Mouse (Mus musculus): ENCODE data around the gene Ctnnbip1. TPM values are rescaled to one million over a fixed set of nuclear protein-coding genes. Genes with fewer than 3 reads are reported as not detected.

The Ctnnbip1 gene
- polyA plus RNA-seq, 1 experiment = 19.9 TPM

DNA sequence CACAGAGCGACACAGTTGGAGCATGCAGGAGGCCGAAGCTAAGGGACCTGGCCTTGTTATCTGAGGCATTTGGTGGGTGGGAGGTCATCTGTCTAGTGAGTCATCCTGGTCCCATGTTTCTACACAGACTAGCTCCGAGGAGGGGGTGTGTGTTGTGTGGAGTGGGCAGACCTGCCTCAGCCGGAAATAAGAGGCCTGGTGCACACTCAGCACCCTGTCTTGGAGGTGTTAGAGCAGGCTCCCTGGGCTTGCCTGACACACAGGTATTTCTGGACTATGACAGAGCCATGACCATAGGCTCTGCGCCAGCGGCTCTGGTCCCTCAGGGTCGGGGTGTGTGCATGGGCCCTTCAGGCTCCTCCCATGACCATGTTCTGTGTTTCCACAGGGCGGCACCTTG, 21.4 kb downstream of the Ctnnbip1 start:
- Histone ChIP-seq H3K36me3 (ENCODE audit: control insufficient read depth, insufficient read depth) (no peaks in the 10 kb centered on the region), H3K27me3 (ENCODE audit: control insufficient read depth, insufficient read depth, insufficient read length) (no peaks in the 10 kb centered on the region), H3ac (ENCODE audit: control insufficient read depth, insufficient read length) (no peak overlapping the region), H3K4me3 (no peak overlapping the region), H3K79me2 (ENCODE audit: control insufficient read depth, insufficient read depth) (no peaks in the 10 kb centered on the region), H3K4me2 (ENCODE audit: low read depth) (no peak overlapping the region)
- no peak for TF ChIP-seq CEBPB (IDR thresholded peaks at IDR 0.05; ENCODE audit: insufficient read depth, poor library complexity, severe bottlenecking)
- TF ChIP-seq MYOG (IDR thresholded peaks at IDR 0.05; ENCODE audit: control insufficient read depth in 1 of 3, insufficient read depth in 1 of 3, insufficient read length in 2 of 3, low read depth in 2 of 3) = peak in 1 of 3 experiments; percentile 26
- peak in 1 of 3 experiments; percentile 3 for TF ChIP-seq MYOD1 (IDR thresholded peaks at IDR 0.05; ENCODE audit: control insufficient read depth in 1 of 3, insufficient read length in 2 of 3, low read depth in 2 of 3)

DNA sequence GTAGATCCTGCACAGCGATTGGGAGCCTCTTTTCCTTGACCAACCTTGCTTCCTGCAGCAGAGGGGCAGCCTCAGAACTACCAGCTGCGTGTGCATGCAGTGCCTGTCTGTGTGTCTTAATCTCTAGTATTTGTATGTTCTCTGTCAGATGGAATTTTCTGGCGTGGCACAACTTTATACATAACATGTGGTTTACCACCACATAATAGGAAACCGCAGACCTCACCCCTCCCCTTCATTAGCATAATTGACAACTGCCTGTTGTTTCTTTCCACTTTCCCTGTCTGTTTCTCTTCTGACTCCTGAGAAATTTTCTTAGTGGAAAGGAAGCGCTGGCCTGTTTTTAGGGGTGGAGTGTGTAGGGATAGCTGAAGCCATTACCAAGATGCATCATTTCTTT, 23.9 kb downstream of the Ctnnbip1 start:
- H3K79me2 ChIP-seq (ENCODE audit: control insufficient read depth, insufficient read depth) = no peaks in the 10 kb centered on the region
- H3K36me3 ChIP-seq (ENCODE audit: control insufficient read depth, insufficient read depth) = no peaks in the 10 kb centered on the region
- no peak overlapping the region for H3ac ChIP-seq (ENCODE audit: control insufficient read depth, insufficient read length)
- TF ChIP-seq CEBPB (IDR thresholded peaks at IDR 0.05; ENCODE audit: insufficient read depth, poor library complexity, severe bottlenecking) = no peak
- no peak for TF ChIP-seq MYOG (IDR thresholded peaks at IDR 0.05; ENCODE audit: control insufficient read depth in 1 of 3, insufficient read depth in 1 of 3, insufficient read length in 2 of 3, low read depth in 2 of 3)
- TF ChIP-seq POLR2A (IDR thresholded peaks at IDR 0.05; ENCODE audit: insufficient read length, low read depth) = no peak
- TF ChIP-seq E2F4 (IDR thresholded peaks at IDR 0.05; ENCODE audit: insufficient read depth) = no peak
- TF ChIP-seq POLR2AphosphoS2 (IDR thresholded peaks at IDR 0.05; ENCODE audit: insufficient read length, low read depth) = no peak
- TF ChIP-seq MAX (IDR thresholded peaks at IDR 0.05; ENCODE audit: low read depth) = no peak
- no peak for TF ChIP-seq MYOD1 (IDR thresholded peaks at IDR 0.05; ENCODE audit: control insufficient read depth in 1 of 3, insufficient read length in 2 of 3, low read depth in 2 of 3)
- no peak for TF ChIP-seq SRF (IDR thresholded peaks at IDR 0.05; ENCODE audit: control insufficient read depth, insufficient read length, low read depth)
- no peak for TF ChIP-seq USF1 (IDR thresholded peaks at IDR 0.05; ENCODE audit: low read depth)
- TF ChIP-seq TCF3 (IDR thresholded peaks at IDR 0.05; ENCODE audit: insufficient read length, low read depth) = no peak
- TF ChIP-seq REST (IDR thresholded peaks at IDR 0.05; ENCODE audit: insufficient read depth, insufficient read length) = no peak
- TF ChIP-seq TCF12 (IDR thresholded peaks at IDR 0.05; ENCODE audit: insufficient read depth, poor library complexity, severe bottlenecking) = no peak
- no peaks in the 10 kb centered on the region for H3K27me3 ChIP-seq (ENCODE audit: control insufficient read depth, insufficient read depth, insufficient read length)
- H3K4me3 ChIP-seq = no peak overlapping the region
- H3K4me2 ChIP-seq (ENCODE audit: low read depth) = no peak overlapping the region

GRCm38 (mm10) chr4:149542431-149542830, 24.4 kb downstream of the Ctnnbip1 start:
- H3K4me3 ChIP-seq = no peak overlapping the region
- no peak for TF ChIP-seq POLR2AphosphoS2 (IDR thresholded peaks at IDR 0.05; ENCODE audit: insufficient read length, low read depth)
- TF ChIP-seq MAX (IDR thresholded peaks at IDR 0.05; ENCODE audit: low read depth) = no peak
- TF ChIP-seq REST (IDR thresholded peaks at IDR 0.05; ENCODE audit: insufficient read depth, insufficient read length) = no peak
- no peak for TF ChIP-seq E2F4 (IDR thresholded peaks at IDR 0.05; ENCODE audit: insufficient read depth)
- no peak for TF ChIP-seq TCF3 (IDR thresholded peaks at IDR 0.05; ENCODE audit: insufficient read length, low read depth)
- no peak for TF ChIP-seq MYOD1 (IDR thresholded peaks at IDR 0.05; ENCODE audit: control insufficient read depth in 1 of 3, insufficient read length in 2 of 3, low read depth in 2 of 3)

DNA sequence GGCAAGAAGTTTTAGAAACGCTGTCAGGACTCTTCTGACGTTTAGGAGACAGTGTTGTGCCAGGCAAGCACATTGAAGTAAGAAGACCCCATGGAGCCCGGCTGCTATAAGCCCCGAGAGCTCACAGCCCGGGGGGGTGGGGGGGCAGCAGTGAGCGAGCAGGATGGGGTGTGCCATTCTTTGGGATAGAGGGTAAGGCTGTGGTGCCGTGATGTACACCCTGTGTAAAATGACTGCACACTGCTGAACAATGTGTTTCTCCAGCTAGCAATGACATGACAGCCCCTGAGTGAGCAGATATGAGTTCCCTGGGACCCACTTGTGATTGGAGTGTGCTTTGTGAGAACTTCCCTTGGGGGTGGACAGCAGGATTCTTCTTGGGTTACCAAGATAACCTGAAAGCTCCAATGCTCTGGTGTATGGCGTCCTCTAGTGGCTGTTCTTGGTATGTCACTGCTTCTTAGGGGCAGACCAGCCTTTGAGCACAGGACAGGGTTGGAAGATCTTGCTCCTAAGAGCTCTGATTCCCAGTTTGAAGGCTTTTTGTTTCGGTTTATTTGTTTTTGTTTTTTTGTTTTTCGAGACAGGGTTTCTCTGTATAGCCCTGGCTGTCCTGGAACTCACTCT, 25.0 kb downstream of the Ctnnbip1 start:
- Histone ChIP-seq H3K36me3 (ENCODE audit: control insufficient read depth, insufficient read depth) (no peaks in the 10 kb centered on the region), H3K4me2 (ENCODE audit: low read depth) (no peak overlapping the region), H3K27me3 (ENCODE audit: control insufficient read depth, insufficient read depth, insufficient read length) (no peaks in the 10 kb centered on the region), H3K4me3 (no peak overlapping the region), H3ac (ENCODE audit: control insufficient read depth, insufficient read length) (no peak overlapping the region), H3K79me2 (ENCODE audit: control insufficient read depth, insufficient read depth) (no peaks in the 10 kb centered on the region)
- TF ChIP-seq E2F4 (IDR thresholded peaks at IDR 0.05; ENCODE audit: insufficient read depth) (no peak), TCF3 (IDR thresholded peaks at IDR 0.05; ENCODE audit: insufficient read length, low read depth) (no peak), CEBPB (IDR thresholded peaks at IDR 0.05; ENCODE audit: insufficient read depth, poor library complexity, severe bottlenecking) (no peak)

More at GRCm38 (mm10) chr4:149542431-149542830, 24.4 kb downstream of the Ctnnbip1 start:
- Histone ChIP-seq H3K4me2 (ENCODE audit: low read depth) (no peak overlapping the region), H3K27me3 (ENCODE audit: control insufficient read depth, insufficient read depth, insufficient read length) (no peaks in the 10 kb centered on the region), H3ac (ENCODE audit: control insufficient read depth, insufficient read length) (no peak overlapping the region), H3K36me3 (ENCODE audit: control insufficient read depth, insufficient read depth) (no peaks in the 10 kb centered on the region), H3K79me2 (ENCODE audit: control insufficient read depth, insufficient read depth) (no peaks in the 10 kb centered on the region)

- no peak overlapping the region for H3ac ChIP-seq (ENCODE audit: control insufficient read depth, insufficient read length)
These were observed 26.9 kb downstream of the Ctnnbip1 start for GRCm38 (mm10) chr4:149544892-149545291.

More at GRCm38 (mm10) chr4:149544892-149545291, 26.9 kb downstream of the Ctnnbip1 start:
- Histone ChIP-seq H3K36me3 (ENCODE audit: control insufficient read depth, insufficient read depth) (no peaks in the 10 kb centered on the region), H3K27me3 (ENCODE audit: control insufficient read depth, insufficient read depth, insufficient read length) (no peaks in the 10 kb centered on the region), H3K79me2 (ENCODE audit: control insufficient read depth, insufficient read depth) (no peaks in the 10 kb centered on the region), H3K4me3 (no peak overlapping the region), H3K4me2 (ENCODE audit: low read depth) (peak overlapping the region; percentile 6)
- TF ChIP-seq MYOD1 (IDR thresholded peaks at IDR 0.05; ENCODE audit: control insufficient read depth in 1 of 3, insufficient read length in 2 of 3, low read depth in 2 of 3) = peak in 2 of 3 experiments; percentile 45 to 54
- TF ChIP-seq TCF12 (IDR thresholded peaks at IDR 0.05; ENCODE audit: insufficient read depth, poor library complexity, severe bottlenecking) = peak; percentile 40
- peak; percentile 22 to 83 (median 40) for TF ChIP-seq MYOG (IDR thresholded peaks at IDR 0.05; ENCODE audit: control insufficient read depth in 1 of 3, insufficient read depth in 1 of 3, insufficient read length in 2 of 3, low read depth in 2 of 3)
- TF ChIP-seq POLR2A (IDR thresholded peaks at IDR 0.05; ENCODE audit: insufficient read length, low read depth) = peak; percentile 12
- TF ChIP-seq CEBPB (IDR thresholded peaks at IDR 0.05; ENCODE audit: insufficient read depth, poor library complexity, severe bottlenecking) = no peak
